Mouse (Mus musculus) kidney, embryonic 14.5 days (tissue): ENCODE measurements around the gene Hoxb6. TPM values are rescaled to one million over a fixed set of nuclear protein-coding genes. Genes with fewer than 3 reads are reported as not detected.

Experiments
- ATAC-seq: fragments of 200-750 bp; cut with Nextera tagmentation; 2 replicates; pipeline ENCODE4 v1.8.0; 2017; ENCODE audit warnings: moderate number of reproducible peaks, mild to moderate bottlenecking, moderate TSS enrichment, moderate library complexity; ENCODE audit not compliant: low FRiP score, low TSS enrichment
- H3K27ac ChIP-seq: fragments of 300-500 bp; sonication (generic); 2 replicates; pipeline ENCODE4 v1.5.1; 2014; ENCODE audit warnings: low read depth, mild to moderate bottlenecking, low read length, moderate library complexity, mixed read lengths
- H3K27me3 ChIP-seq: fragments of 300-500 bp; sonication (generic); 2 replicates; pipeline ENCODE4 v1.6.1; 2014; ENCODE audit warnings: mild to moderate bottlenecking, low read length; ENCODE audit not compliant: control insufficient read depth, insufficient read depth
- H3K36me3 ChIP-seq: fragments of 300-500 bp; sonication (generic); 2 replicates; pipeline ENCODE4 v1.6.1; 2014; ENCODE audit warnings: low read length, mixed read lengths; ENCODE audit not compliant: control insufficient read depth, insufficient read depth
- H3K4me1 ChIP-seq: fragments of 300-500 bp; sonication (generic); 2 replicates; pipeline ENCODE4 v1.6.1; 2014; ENCODE audit warnings: low read length, mixed read lengths; ENCODE audit not compliant: control insufficient read depth, insufficient read depth
- H3K4me2 ChIP-seq: fragments of 300-500 bp; sonication (generic); replicated peaks from 2 replicates; pipeline ENCODE4 v1.6.1; 2014; ENCODE audit warnings: low read depth, mild to moderate bottlenecking, low read length
- H3K4me3 ChIP-seq: fragments of 300-500 bp; sonication (generic); 2 replicates; pipeline ENCODE4 v1.5.1; 2014; ENCODE audit warnings: mild to moderate bottlenecking, low read length
- H3K9ac ChIP-seq: fragments of 300-500 bp; sonication (generic); 2 replicates; pipeline ENCODE4 v1.6.1; 2014; ENCODE audit warnings: low read depth, mild to moderate bottlenecking, low read length, moderate library complexity
- H3K9me3 ChIP-seq: fragments of 300-500 bp; sonication (generic); 2 replicates; pipeline ENCODE4 v1.6.1; 2016; ENCODE audit warnings: low read length; ENCODE audit not compliant: control insufficient read depth
- WGBS: fragments of 180-500 bp; shearing (Covaris S2); extraction: QIAGEN DNeasy Blood & Tissue Kit; methylation state at CpG from one replicate; pipeline ENCODE4 v1.1.7; 2014; 5-methylcytosine and 5-hydroxymethylcytosine counted together
- polyA plus RNA-seq: library from polyadenylated mRNA; unstranded; fragments of >200 nt; fragmentation: Nextera tagmentation; extraction: Ambion mirVana; gene quantifications from 2 replicates; pipeline ENCODE4 v1.2.1, GENCODE M21; 2014

Gene Hoxb6
- 44.1 and 53.1 TPM in 2 replicates for polyA plus RNA-seq

GRCm38 (mm10) chr11:96291681-96292564 lies at the start of gene Hoxb6:
Gene Hoxb6, plus strand, starts transcription at chr11:96292476.
- H3K27ac ChIP-seq: peak within 1 kb of the TSS; percentile 100
- peak within 1 kb of the TSS; percentile 99 for H3K9ac ChIP-seq
- no peaks in the 10 kb centered on the region for H3K36me3 ChIP-seq
- no peaks in the 10 kb centered on the region for H3K9me3 ChIP-seq
- H3K27me3 ChIP-seq: no peaks in the 10 kb centered on the region
- WGBS: 1% methylated on average over 22 of the region's 22 CpGs
- peak; percentile 43 for ATAC-seq
- H3K4me3 ChIP-seq: peak within 1 kb of the TSS; percentile 53
- peak within 1 kb of the TSS; percentile 95 for H3K4me2 ChIP-seq
- H3K4me1 ChIP-seq: peaks cover 42% of the 10 kb centered on the region

- H3K27ac ChIP-seq: peak overlapping the region; percentile 93
- ATAC-seq: peak; percentile 80
Observed at GRCm38 (mm10) chr11:96250901-96251300, 41.4 kb upstream of the Hoxb6 start.

GRCm38 (mm10) chr11:96251480-96252031 lies 40.7 kb upstream of the Hoxb6 start:
- 1% methylated on average over 46 of the region's 46 CpGs for WGBS
- H3K36me3 ChIP-seq: no peaks in the 10 kb centered on the region
- H3K9me3 ChIP-seq: no peaks in the 10 kb centered on the region
- peak overlapping the region; percentile 93 for H3K27ac ChIP-seq
- peak overlapping the region; percentile 94 for H3K9ac ChIP-seq
- H3K4me3 ChIP-seq: peak overlapping the region; percentile 77
- H3K27me3 ChIP-seq: peaks cover 3% of the 10 kb centered on the region; the same call in 1 of the 2 replicates
- ATAC-seq: peak; percentile 51
- peak overlapping the region; percentile 71 for H3K4me2 ChIP-seq
- peaks cover 38% of the 10 kb centered on the region for H3K4me1 ChIP-seq

More at GRCm38 (mm10) chr11:96250901-96251300, 41.4 kb upstream of the Hoxb6 start:
- Histone ChIP-seq H3K4me3 (peak overlapping the region; percentile 77), H3K4me1 (peaks cover 34% of the 10 kb centered on the region), H3K36me3 (no peaks in the 10 kb centered on the region), H3K27me3 (peaks cover 3% of the 10 kb centered on the region; the same call in 1 of the 2 replicates), H3K9ac (peak overlapping the region; percentile 94), H3K9me3 (no peaks in the 10 kb centered on the region), H3K4me2 (peak overlapping the region; percentile 71)
- under 1% methylated on average over 13 of the region's 14 CpGs for WGBS

GRCm38 (mm10) chr11:96252541-96253120 lies 39.6 kb upstream of the Hoxb6 start:
- no peaks in the 10 kb centered on the region for H3K9me3 ChIP-seq
- H3K4me2 ChIP-seq: peak overlapping the region; percentile 71
- no peak for ATAC-seq
- 4% methylated on average over 12 of the region's 12 CpGs for WGBS
- H3K27ac ChIP-seq: peak overlapping the region; percentile 93
- H3K36me3 ChIP-seq: no peaks in the 10 kb centered on the region
- peak overlapping the region; percentile 77 for H3K4me3 ChIP-seq
- H3K27me3 ChIP-seq: peaks cover 3% of the 10 kb centered on the region; the same call in 1 of the 2 replicates
- H3K9ac ChIP-seq: peak overlapping the region; percentile 94
- H3K4me1 ChIP-seq: peaks cover 45% of the 10 kb centered on the region

GRCm38 (mm10) chr11:96254221-96254620 lies 38.1 kb upstream of the Hoxb6 start:
- H3K4me1 ChIP-seq: peaks cover 61% of the 10 kb centered on the region
- peaks cover 3% of the 10 kb centered on the region; the same call in 1 of the 2 replicates for H3K27me3 ChIP-seq
- H3K36me3 ChIP-seq: no peaks in the 10 kb centered on the region
- no peak for ATAC-seq
- no peaks in the 10 kb centered on the region for H3K9me3 ChIP-seq
- WGBS: 3% methylated on average over 11 of the region's 11 CpGs
- H3K27ac ChIP-seq: peak overlapping the region; percentile 73
- peak overlapping the region; percentile 71 for H3K4me2 ChIP-seq
- peak overlapping the region; percentile 77 for H3K4me3 ChIP-seq
- peak overlapping the region; percentile 94 for H3K9ac ChIP-seq

- H3K9me3 ChIP-seq: no peaks in the 10 kb centered on the region
- H3K4me3 ChIP-seq: peak overlapping the region; percentile 77
- peak overlapping the region; percentile 71 for H3K4me2 ChIP-seq
- H3K27me3 ChIP-seq: peaks cover 3% of the 10 kb centered on the region; the same call in 1 of the 2 replicates
- 5% methylated on average over 39 of the region's 39 CpGs for WGBS
- peaks cover 69% of the 10 kb centered on the region for H3K4me1 ChIP-seq
- peak overlapping the region; percentile 73 for H3K27ac ChIP-seq
- H3K9ac ChIP-seq: peak overlapping the region; percentile 94
- no peaks in the 10 kb centered on the region for H3K36me3 ChIP-seq
- no peak for ATAC-seq
Observed at GRCm38 (mm10) chr11:96255111-96255995, 36.9 kb upstream of the Hoxb6 start.

GRCm38 (mm10) chr11:96255996-96256445 lies 36.3 kb upstream of the Hoxb6 start:
- WGBS: 16% methylated on average over 14 of the region's 14 CpGs
- H3K36me3 ChIP-seq: no peaks in the 10 kb centered on the region
- H3K4me2 ChIP-seq: peak overlapping the region; percentile 71
- peaks cover 3% of the 10 kb centered on the region; the same call in 1 of the 2 replicates for H3K27me3 ChIP-seq
- peaks cover 70% of the 10 kb centered on the region for H3K4me1 ChIP-seq
- H3K4me3 ChIP-seq: peak overlapping the region; percentile 77
- no peak for ATAC-seq
- H3K27ac ChIP-seq: no peak overlapping the region
- 0 out of 2 replicates have a peak overlapping the region, but pooled peaks have one; percentile 29 for H3K9ac ChIP-seq
- H3K9me3 ChIP-seq: no peaks in the 10 kb centered on the region

- H3K4me2 ChIP-seq: 0 out of 2 replicates have a peak overlapping the region, but pooled peaks have one; percentile 18
Observed at GRCm38 (mm10) chr11:96257141-96257540, 35.1 kb upstream of the Hoxb6 start.

More at GRCm38 (mm10) chr11:96257141-96257540, 35.1 kb upstream of the Hoxb6 start:
- Histone ChIP-seq H3K9ac (no peak overlapping the region), H3K4me3 (no peak overlapping the region), H3K4me1 (peaks cover 76% of the 10 kb centered on the region), H3K9me3 (no peaks in the 10 kb centered on the region), H3K36me3 (peaks cover 4% of the 10 kb centered on the region; the same call in 1 of the 2 replicates), H3K27me3 (peaks cover 3% of the 10 kb centered on the region; the same call in 1 of the 2 replicates), H3K27ac (peak overlapping the region; percentile 39; the same call in 1 of the 2 replicates)
- 28% methylated on average over 2 of the region's 2 CpGs for WGBS
- no peak for ATAC-seq
